Mouse (Mus musculus): Measurements from ENCODE around the gene Golm1.

DNA sequence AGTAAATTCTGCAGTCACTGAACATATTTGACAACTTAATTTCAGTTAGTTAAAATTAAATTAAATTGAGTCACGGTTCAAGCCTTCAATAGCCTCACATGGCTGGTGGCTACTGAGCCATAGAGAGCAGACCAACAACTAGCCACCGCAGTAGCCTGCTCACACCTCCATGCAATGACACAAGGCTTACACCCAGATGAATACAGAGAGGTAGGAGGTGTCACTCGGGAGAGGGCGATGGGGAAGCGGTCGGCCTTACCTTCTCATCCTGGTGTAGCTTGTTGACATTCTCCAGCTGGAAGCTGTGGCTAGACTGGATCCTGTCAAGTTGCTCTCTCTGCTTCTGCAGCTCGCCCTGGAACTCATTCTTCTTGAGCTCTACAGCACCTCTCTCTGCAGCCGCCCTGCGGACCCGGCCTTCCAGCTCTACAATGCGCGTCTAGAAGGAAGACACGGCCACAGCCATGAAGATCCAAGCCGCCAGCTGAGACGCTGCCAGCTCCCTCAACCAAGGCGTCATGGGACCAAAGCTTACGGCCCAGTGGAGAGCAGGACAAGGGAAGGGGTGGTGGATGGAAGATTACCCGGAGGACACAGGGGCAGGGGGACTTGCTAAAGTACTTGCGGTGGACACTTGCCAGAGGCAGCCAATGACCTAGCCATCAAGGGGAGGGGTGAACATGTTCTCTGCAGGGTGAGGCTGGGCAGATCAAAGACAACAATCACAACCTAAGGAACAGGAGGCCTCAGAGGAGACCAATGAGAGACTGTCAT is 11.5 kb downstream of the Golm1 start:
- TF ChIP-seq CTCF (IDR thresholded peaks at IDR 0.05) (no peak), EP300 (IDR thresholded peaks at IDR 0.05) (no peak)
